Mouse (Mus musculus): ENCODE measurements at regions not wholly inside any gene's neighbourhood (a gene's known extent, or its start where the extent isn't known, plus 50 kb on each side); places are given as distances from the start of the nearest gene placed in this dataset.

GRCm38 (mm10) chr19:56222496-56222895 is 64.4 kb upstream of the Habp2 start:
- Histone ChIP-seq H3K4me2 (ENCODE audit: low read depth, low read length) (no peak overlapping the region), H3K27me3 (ENCODE audit: control insufficient read depth, insufficient read depth, low read length) (no peaks in the 10 kb centered on the region), H3K27ac (ENCODE audit: low read depth) (no peak overlapping the region), H3K36me3 (replicated peaks; ENCODE audit: control insufficient read depth, insufficient read depth, low read length) (no peaks in the 10 kb centered on the region), H3K9me3 (replicated peaks; ENCODE audit: control insufficient read depth, low read length) (no peaks in the 10 kb centered on the region), H3K4me3 (ENCODE audit: low read depth, low read length) (no peak overlapping the region), H3K9ac (replicated peaks; ENCODE audit: low read depth, low read length) (no peak overlapping the region), H3K4me1 (ENCODE audit: control insufficient read depth, insufficient read depth) (no peaks in the 10 kb centered on the region)
- TF ChIP-seq CTCF (IDR thresholded peaks at IDR 0.05; ENCODE audit: low read depth) (no peak), EP300 (IDR thresholded peaks at IDR 0.05; ENCODE audit: low read depth) (no peak)
- ATAC-seq (ENCODE audit: insufficient read depth, low read depth) (no peak), DNase-seq (ENCODE audit: low spot score) (no peak)
- WGBS = 72% methylated on average over 4 of the region's 4 CpGs

GRCm38 (mm10) chr19:56225039-56225438 is 61.9 kb upstream of the Habp2 start:
- ATAC-seq (ENCODE audit: insufficient read depth, low read depth) = no peak
- Histone ChIP-seq H3K27ac (ENCODE audit: low read depth) (no peak overlapping the region), H3K4me2 (ENCODE audit: low read depth, low read length) (no peak overlapping the region), H3K4me1 (ENCODE audit: control insufficient read depth, insufficient read depth) (no peaks in the 10 kb centered on the region), H3K4me3 (ENCODE audit: low read depth, low read length) (no peak overlapping the region), H3K9me3 (replicated peaks; ENCODE audit: control insufficient read depth, low read length) (no peaks in the 10 kb centered on the region), H3K9ac (replicated peaks; ENCODE audit: low read depth, low read length) (no peak overlapping the region), H3K36me3 (replicated peaks; ENCODE audit: control insufficient read depth, insufficient read depth, low read length) (no peaks in the 10 kb centered on the region), H3K27me3 (ENCODE audit: control insufficient read depth, insufficient read depth, low read length) (no peaks in the 10 kb centered on the region)
- WGBS = 40% methylated on average over 7 of the region's 7 CpGs
- DNase-seq (ENCODE audit: low spot score) = no peak
- TF ChIP-seq CTCF (IDR thresholded peaks at IDR 0.05; ENCODE audit: low read depth) (no peak), EP300 (IDR thresholded peaks at IDR 0.05; ENCODE audit: low read depth) (no peak)

- Histone ChIP-seq H3K4me1 (ENCODE audit: control insufficient read depth, insufficient read depth) (no peaks in the 10 kb centered on the region), H3K9me3 (replicated peaks; ENCODE audit: control insufficient read depth, low read length) (no peaks in the 10 kb centered on the region), H3K36me3 (replicated peaks; ENCODE audit: control insufficient read depth, insufficient read depth, low read length) (no peaks in the 10 kb centered on the region), H3K4me2 (ENCODE audit: low read depth, low read length) (no peak overlapping the region), H3K27me3 (ENCODE audit: control insufficient read depth, insufficient read depth, low read length) (no peaks in the 10 kb centered on the region), H3K4me3 (ENCODE audit: low read depth, low read length) (no peak overlapping the region), H3K27ac (ENCODE audit: low read depth) (no peak overlapping the region), H3K9ac (replicated peaks; ENCODE audit: low read depth, low read length) (no peak overlapping the region)
- no peak for DNase-seq (ENCODE audit: low spot score)
- ATAC-seq (ENCODE audit: insufficient read depth, low read depth) = no peak
- WGBS = 86% methylated on average over 3 of the region's 3 CpGs
- TF ChIP-seq CTCF (IDR thresholded peaks at IDR 0.05; ENCODE audit: low read depth) (no peak), EP300 (IDR thresholded peaks at IDR 0.05; ENCODE audit: low read depth) (no peak)
Measured at GRCm38 (mm10) chr19:56225518-56225917, 61.4 kb upstream of the Habp2 start.

GRCm38 (mm10) chr19:56228586-56228985 is 58.4 kb upstream of the Habp2 start:
- DNase-seq (ENCODE audit: low spot score) = no peak
- Histone ChIP-seq H3K9ac (replicated peaks; ENCODE audit: low read depth, low read length) (no peak overlapping the region), H3K36me3 (replicated peaks; ENCODE audit: control insufficient read depth, insufficient read depth, low read length) (no peaks in the 10 kb centered on the region), H3K27ac (ENCODE audit: low read depth) (no peak overlapping the region), H3K9me3 (replicated peaks; ENCODE audit: control insufficient read depth, low read length) (no peaks in the 10 kb centered on the region), H3K27me3 (ENCODE audit: control insufficient read depth, insufficient read depth, low read length) (no peaks in the 10 kb centered on the region), H3K4me1 (ENCODE audit: control insufficient read depth, insufficient read depth) (0 out of 2 replicates have a peak, but pooled peaks cover 3% of the 10 kb centered on the region), H3K4me3 (ENCODE audit: low read depth, low read length) (no peak overlapping the region), H3K4me2 (ENCODE audit: low read depth, low read length) (no peak overlapping the region)
- no peak for TF ChIP-seq EP300 (IDR thresholded peaks at IDR 0.05; ENCODE audit: low read depth)
- TF ChIP-seq CTCF (IDR thresholded peaks at IDR 0.05; ENCODE audit: low read depth) = no peak
- no peak for ATAC-seq (ENCODE audit: insufficient read depth, low read depth)

- no peak overlapping the region for H3K4me2 ChIP-seq (ENCODE audit: low read depth, low read length)
Measured at GRCm38 (mm10) chr19:56231430-56231829, 55.5 kb upstream of the Habp2 start.

GRCm38 (mm10) chr19:56231849-56232248 is 55.1 kb upstream of the Habp2 start:
- Histone ChIP-seq H3K9me3 (replicated peaks; ENCODE audit: control insufficient read depth, low read length) (no peaks in the 10 kb centered on the region), H3K36me3 (replicated peaks; ENCODE audit: control insufficient read depth, insufficient read depth, low read length) (no peaks in the 10 kb centered on the region), H3K4me3 (ENCODE audit: low read depth, low read length) (no peak overlapping the region), H3K27ac (ENCODE audit: low read depth) (peak overlapping the region; percentile 30; the same call in 1 of the 2 replicates), H3K27me3 (ENCODE audit: control insufficient read depth, insufficient read depth, low read length) (no peaks in the 10 kb centered on the region), H3K9ac (replicated peaks; ENCODE audit: low read depth, low read length) (no peak overlapping the region), H3K4me2 (ENCODE audit: low read depth, low read length) (no peak overlapping the region), H3K4me1 (ENCODE audit: control insufficient read depth, insufficient read depth) (0 out of 2 replicates have a peak, but pooled peaks cover 3% of the 10 kb centered on the region)
- WGBS = 52% methylated on average over 9 of the region's 9 CpGs
- ATAC-seq (ENCODE audit: insufficient read depth, low read depth) = no peak
- TF ChIP-seq EP300 (IDR thresholded peaks at IDR 0.05; ENCODE audit: low read depth) = no peak
- no peak for TF ChIP-seq CTCF (IDR thresholded peaks at IDR 0.05; ENCODE audit: low read depth)
- DNase-seq (ENCODE audit: low spot score) = no peak

More at GRCm38 (mm10) chr19:56231430-56231829, 55.5 kb upstream of the Habp2 start:
- ATAC-seq (ENCODE audit: insufficient read depth, low read depth) (no peak), DNase-seq (ENCODE audit: low spot score) (no peak)
- Histone ChIP-seq H3K4me1 (ENCODE audit: control insufficient read depth, insufficient read depth) (0 out of 2 replicates have a peak, but pooled peaks cover 3% of the 10 kb centered on the region), H3K36me3 (replicated peaks; ENCODE audit: control insufficient read depth, insufficient read depth, low read length) (no peaks in the 10 kb centered on the region), H3K27ac (ENCODE audit: low read depth) (no peak overlapping the region), H3K4me3 (ENCODE audit: low read depth, low read length) (no peak overlapping the region), H3K9ac (replicated peaks; ENCODE audit: low read depth, low read length) (no peak overlapping the region), H3K9me3 (replicated peaks; ENCODE audit: control insufficient read depth, low read length) (no peaks in the 10 kb centered on the region), H3K27me3 (ENCODE audit: control insufficient read depth, insufficient read depth, low read length) (no peaks in the 10 kb centered on the region)
- TF ChIP-seq CTCF (IDR thresholded peaks at IDR 0.05; ENCODE audit: low read depth) (no peak), EP300 (IDR thresholded peaks at IDR 0.05; ENCODE audit: low read depth) (no peak)
- 69% methylated on average over 8 of the region's 8 CpGs for WGBS

All from heart, postnatal 0 days (tissue).